Mouse (Mus musculus) retina, postnatal 1 day (tissue): ENCODE results near the gene Gm26566.
"Not testable (repeated sequence)": the region's sequence is repeated elsewhere in the genome, so short reads cannot be mapped to it uniquely, and the experiment has no call there.

Source experiments
- DNase-seq: peaks from one replicate; pipeline ENCODE4 v3.0.0-alpha.2; 2012

Gm26566 gene

GRCm38 (mm10) chr4:88741426-88741825 lies 19.8 kb downstream of the Gm26566 start:
- DNase-seq, result no peak

GRCm38 (mm10) chr4:88742771-88743371 lies 21.3 kb downstream of the Gm26566 start:
- DNase-seq, result no peak

DNA sequence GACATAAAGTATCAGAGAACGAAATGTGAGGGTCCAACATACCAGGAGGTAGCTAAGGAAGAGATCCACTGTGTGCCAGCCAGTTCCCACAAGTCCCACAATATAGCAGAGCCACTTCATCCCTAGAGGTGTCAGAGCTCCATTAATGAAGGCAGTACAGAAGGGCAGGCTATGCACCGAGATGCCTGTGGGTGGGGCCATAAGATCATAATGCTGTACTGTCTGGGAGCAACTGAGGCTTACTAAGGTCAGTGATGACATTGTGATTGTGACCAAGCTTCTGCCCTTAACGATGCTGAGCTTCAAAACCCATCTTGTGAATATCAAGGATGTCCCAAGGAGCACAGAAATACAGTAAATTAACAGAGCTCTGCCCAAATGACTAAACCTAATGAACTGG lies 22.6 kb downstream of the Gm26566 start:
- no peak for DNase-seq

DNA sequence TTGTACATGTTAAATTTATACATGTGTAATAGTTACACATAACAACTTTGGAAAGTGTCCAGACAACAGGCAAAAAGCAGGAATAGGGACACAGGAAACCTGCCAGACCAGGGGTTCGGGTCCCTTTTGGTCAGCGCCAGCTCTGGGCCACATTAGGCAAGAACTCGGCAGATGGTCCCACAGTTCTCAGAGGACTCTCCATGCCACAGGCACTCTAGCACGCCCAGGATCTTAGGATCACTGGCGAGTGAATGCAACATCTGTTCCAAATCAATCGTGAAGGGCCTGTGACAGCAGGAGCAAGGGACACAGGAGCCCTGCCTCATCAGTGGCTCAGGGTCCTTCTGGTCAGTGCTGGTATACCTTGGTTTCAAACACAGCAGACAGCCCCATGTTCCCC lies 28.3 kb downstream of the Gm26566 start:
- no peak for DNase-seq

- DNase-seq, result not testable (repeated sequence)
Measured at GRCm38 (mm10) chr4:88754818-88755340, 33.3 kb downstream of the Gm26566 start, which contains the start of gene Gm13271. TSS of gene Gm13271 (plus strand) at chr4:88754868.

DNA sequence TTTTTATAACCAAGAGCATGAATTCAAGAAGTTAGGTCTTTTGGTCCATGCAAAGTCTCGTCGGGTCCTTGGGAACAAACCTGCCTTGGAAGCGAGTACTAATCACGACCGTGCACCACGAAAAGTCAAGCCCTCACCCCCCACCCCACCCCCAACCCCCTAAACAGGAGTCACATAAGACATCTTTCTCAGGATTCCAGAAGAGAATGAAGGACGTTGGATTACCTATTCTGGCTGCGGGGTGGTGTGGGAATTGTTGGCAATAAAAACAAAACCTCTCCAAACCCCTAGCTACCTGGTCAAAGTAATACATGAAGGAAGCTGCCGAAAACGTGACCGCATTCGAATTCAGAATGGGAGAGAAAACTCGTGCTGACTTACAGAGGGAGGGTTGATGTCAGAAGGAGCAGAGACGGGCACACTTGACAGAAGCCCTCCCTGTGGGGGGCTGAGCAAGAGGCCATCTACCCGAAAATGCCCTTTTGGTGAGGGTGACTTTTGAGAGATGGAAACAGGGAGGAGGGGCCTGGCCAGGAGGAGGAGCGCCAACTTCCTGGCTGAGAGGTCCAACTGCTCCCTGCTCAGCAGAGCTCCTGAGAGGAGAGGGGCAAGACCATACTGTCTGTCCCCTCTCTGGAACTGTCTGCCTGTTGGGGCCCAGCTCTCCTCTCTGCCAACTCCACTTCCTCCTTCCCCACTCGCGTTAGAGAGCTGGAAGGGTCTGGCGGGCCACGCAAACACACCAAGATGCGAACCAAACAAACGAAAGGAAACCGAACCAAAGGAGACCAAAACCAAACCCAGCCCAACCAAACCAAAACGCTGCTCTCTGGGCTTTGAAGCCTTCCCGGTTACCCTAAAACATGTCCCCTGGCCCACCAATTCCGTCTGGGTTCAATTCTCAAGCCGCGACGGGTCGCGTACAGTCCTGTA lies 35.2 kb downstream of the Gm26566 start:
- DNase-seq, result not testable (repeated sequence)

- DNase-seq, result peak; percentile 94
Measured at GRCm38 (mm10) chr4:88757628-88758031, 36.0 kb downstream of the Gm26566 start.

DNA sequence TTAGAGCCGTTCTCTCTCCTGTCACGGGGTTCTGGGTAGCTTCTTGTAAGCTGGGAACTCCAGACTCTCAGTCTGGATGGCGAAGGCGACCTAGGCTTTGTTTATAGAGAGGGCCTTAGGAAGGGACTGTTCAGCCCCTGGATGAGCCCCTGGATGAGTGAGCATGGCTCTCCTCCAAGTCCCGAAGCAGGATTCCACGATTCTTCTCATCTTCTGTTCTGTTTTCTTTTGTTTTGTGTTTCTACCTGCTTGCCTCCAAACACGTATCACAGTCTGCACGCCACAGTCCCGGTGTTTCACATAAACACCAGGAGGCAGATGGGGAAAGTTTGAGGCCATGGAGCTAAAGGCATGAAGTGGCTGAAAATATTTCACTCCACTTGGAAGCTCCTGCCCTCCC lies 37.1 kb downstream of the Gm26566 start:
- DNase-seq, result not testable (repeated sequence)

- not testable (repeated sequence) for DNase-seq
Measured at GRCm38 (mm10) chr4:88759610-88760268, 38.1 kb downstream of the Gm26566 start, which contains the start of gene Gm13283. TSS of gene Gm13283 (plus strand) at chr4:88760119.

GRCm38 (mm10) chr4:88760431-88760830 lies 38.8 kb downstream of the Gm26566 start:
- DNase-seq, result peak; percentile 91

DNA sequence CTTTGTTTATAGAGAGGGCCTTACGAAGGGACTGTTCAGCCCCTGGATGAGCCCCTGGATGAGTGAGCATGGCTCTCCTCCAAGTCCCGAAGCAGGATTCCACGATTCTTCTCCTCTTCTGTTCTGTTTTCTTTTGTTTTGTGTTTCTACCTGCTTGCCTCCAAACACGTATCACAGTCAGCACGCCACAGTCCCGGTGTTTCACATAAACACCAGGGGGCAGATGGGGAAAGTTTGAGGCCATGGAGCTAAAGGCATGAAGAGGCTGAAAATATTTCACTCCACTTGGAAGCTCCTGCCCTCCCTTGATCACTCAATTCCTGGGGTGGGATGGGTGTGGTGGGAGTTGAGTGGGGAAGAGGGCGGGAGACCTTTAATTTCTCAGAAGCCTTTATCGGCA lies 40.2 kb downstream of the Gm26566 start:
- not testable (repeated sequence) for DNase-seq

DNA sequence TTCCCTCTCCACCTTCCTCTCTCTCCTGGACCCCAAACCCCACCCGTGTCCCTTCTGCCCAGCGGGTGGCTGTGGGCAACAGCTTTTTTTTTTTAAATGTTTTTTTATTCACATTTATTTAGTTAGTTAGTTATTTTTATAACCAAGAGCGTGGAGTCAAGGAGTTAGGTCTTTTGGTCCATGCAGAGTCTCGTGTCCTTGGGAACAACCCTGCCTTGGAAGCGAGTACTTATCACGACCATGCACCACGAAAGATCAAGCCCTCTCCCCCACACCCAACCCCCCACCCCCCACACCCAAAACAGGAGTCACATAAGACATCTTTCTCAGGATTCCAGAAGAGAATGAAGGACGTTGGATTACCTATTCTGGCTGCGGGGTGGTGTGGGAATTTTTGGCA lies 40.7 kb downstream of the Gm26566 start:
- not testable (repeated sequence) for DNase-seq

- DNase-seq, result peak; percentile 89
Measured at GRCm38 (mm10) chr4:88763384-88764018, 41.9 kb downstream of the Gm26566 start.
